Mouse (Mus musculus) neural tube, embryonic 11.5 days (tissue): Measurements from ENCODE around the gene Otoa. TPM values are rescaled to one million over a fixed set of nuclear protein-coding genes. Genes with fewer than 3 reads are reported as not detected.

Experiments used
- ATAC-seq: fragments of 200-750 bp; cut with Nextera tagmentation; 2 replicates; pipeline ENCODE4 v1.8.0; 2017; ENCODE audit warnings: moderate number of reproducible peaks, mild to moderate bottlenecking, moderate TSS enrichment, moderate library complexity; ENCODE audit not compliant: insufficient read depth, low FRiP score, low TSS enrichment
- DNase-seq: peaks from one replicate; pipeline ENCODE4 v3.0.0-alpha.2; 2015; ENCODE audit warnings: low spot score
- H3K27ac ChIP-seq: fragments of 300-500 bp; sonication (generic); 2 replicates; pipeline ENCODE4 v1.5.1; 2014; ENCODE audit warnings: low read depth, mild to moderate bottlenecking, low read length
- H3K27me3 ChIP-seq: fragments of 300-500 bp; sonication (generic); 2 replicates; pipeline ENCODE4 v1.6.1; 2014; ENCODE audit warnings: mild to moderate bottlenecking, low read length, mixed read lengths; ENCODE audit not compliant: control insufficient read depth, insufficient read depth
- H3K36me3 ChIP-seq: fragments of 300-500 bp; sonication (generic); 2 replicates; pipeline ENCODE4 v1.6.1; 2014; ENCODE audit warnings: mild to moderate bottlenecking, low read length, moderate library complexity, mixed read lengths; ENCODE audit not compliant: control insufficient read depth, insufficient read depth
- H3K4me1 ChIP-seq: fragments of 300-500 bp; sonication (generic); 2 replicates; pipeline ENCODE4 v1.6.1; 2014; ENCODE audit warnings: low read length, mixed read lengths; ENCODE audit not compliant: control insufficient read depth, insufficient read depth
- H3K4me2 ChIP-seq: fragments of 300-500 bp; sonication (generic); 2 replicates; pipeline ENCODE4 v1.6.1; 2014; ENCODE audit warnings: low read depth, mild to moderate bottlenecking, moderate library complexity
- H3K4me3 ChIP-seq: fragments of 300-500 bp; sonication (generic); 2 replicates; pipeline ENCODE4 v1.5.1; 2014; ENCODE audit warnings: low read depth, low read length
- H3K9ac ChIP-seq: fragments of 300-500 bp; sonication (generic); 2 replicates; pipeline ENCODE4 v1.6.1; 2014; ENCODE audit warnings: mild to moderate bottlenecking, low read length
- H3K9me3 ChIP-seq: fragments of 300-500 bp; sonication (generic); 2 replicates; pipeline ENCODE4 v1.6.1; 2016; ENCODE audit warnings: low read length; ENCODE audit not compliant: control insufficient read depth
- WGBS: fragments of 180-500 bp; shearing (Covaris S2); extraction: QIAGEN DNeasy Blood & Tissue Kit; methylation state at CpG from one replicate; pipeline ENCODE4 v1.1.7; 2014; 5-methylcytosine and 5-hydroxymethylcytosine counted together
- polyA plus RNA-seq: library from polyadenylated mRNA; unstranded; fragments of >200 nt; fragmentation: Nextera tagmentation; extraction: Ambion mirVana; gene quantifications from 2 replicates; pipeline ENCODE4 v1.2.1, GENCODE M21; 2014

Otoa gene
- polyA plus RNA-seq, 1 experiment from 2014 or later, result 0.23 TPM

DNA sequence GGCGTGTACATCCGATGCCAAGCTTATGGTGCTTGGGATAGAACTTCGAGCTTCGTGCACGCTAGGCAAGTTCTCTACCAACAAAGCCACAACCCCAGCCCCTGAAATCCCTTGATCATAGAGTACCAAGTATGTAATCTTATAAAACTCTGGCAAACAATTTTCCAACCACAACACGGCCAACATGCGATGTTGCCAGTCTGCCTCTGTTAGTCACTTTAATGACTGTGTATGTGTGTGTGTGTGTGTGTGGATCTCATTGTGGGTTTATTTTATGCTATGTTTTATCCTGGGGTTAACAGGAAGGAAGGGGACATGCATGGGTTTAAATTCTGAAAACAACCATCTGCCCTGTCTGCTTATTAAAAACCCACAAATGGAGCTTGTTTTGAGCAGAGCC is 9.3 kb downstream of the Otoa start:
- no peaks in the 10 kb centered on the region for H3K27me3 ChIP-seq
- no peaks in the 10 kb centered on the region for H3K9me3 ChIP-seq
- 89% methylated on average over 7 of the region's 7 CpGs for WGBS
- H3K27ac ChIP-seq, result no peak overlapping the region
- no peaks in the 10 kb centered on the region for H3K36me3 ChIP-seq
- H3K4me2 ChIP-seq, result no peak overlapping the region
- no peak for DNase-seq
- no peak overlapping the region for H3K9ac ChIP-seq
- no peaks in the 10 kb centered on the region for H3K4me1 ChIP-seq
- H3K4me3 ChIP-seq, result no peak overlapping the region
- no peak for ATAC-seq

DNA sequence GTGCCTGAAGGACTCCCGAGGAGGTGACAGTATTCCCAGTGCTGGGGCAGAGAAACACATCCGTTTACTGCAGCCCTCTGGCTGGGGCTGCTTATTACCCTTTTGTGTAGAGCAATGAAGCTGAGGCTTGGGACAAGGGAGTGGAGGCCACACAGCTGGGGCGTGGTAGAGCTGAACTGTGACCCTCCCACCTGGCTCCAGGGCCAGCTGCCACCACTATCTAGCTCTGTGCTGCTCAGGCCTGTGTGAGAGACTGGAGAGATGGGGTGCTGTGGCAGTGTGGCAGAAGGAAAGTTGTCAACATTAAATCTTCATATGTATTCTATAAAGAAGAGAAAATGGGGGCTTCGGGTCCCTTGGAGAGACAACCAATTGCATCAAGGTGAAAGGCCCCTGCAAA is 11.6 kb downstream of the Otoa start:
- no peak for ATAC-seq

DNA sequence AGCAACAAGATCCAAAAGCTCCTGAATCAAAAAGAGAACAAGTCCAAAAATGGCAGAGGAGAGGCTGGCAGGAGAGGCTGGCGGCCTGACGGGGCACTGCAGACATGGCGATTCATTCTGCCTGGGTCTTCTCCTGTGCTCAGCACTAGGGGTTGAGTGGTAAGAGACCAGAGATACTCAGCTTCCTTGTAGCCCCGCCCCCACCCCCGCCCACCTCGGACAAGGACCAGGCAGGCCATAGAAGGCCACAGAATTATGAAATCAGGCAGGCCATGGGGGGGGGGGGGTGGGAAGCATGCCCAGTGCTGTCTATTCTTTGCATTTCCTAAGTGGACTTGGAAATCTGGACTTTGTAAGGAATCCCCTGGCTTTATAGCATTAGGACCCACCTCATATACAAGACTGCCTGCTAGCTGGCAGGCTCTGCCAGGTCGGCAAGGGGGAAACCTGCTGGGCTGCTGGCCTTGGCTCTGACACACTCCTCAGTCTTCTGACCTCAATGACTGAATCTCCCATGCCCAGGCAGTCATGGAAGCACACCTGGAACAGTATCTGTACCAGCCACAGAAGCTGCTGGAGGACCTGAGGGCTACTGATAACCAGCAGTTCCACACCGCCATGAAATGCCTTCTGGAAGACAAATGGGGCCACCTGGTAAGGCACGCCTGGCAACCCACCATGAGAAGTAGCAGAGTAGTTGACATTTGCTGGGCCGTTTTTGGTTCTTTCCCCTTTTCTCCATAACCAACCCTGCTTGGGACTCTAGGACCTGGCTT is 17.4 kb downstream of the Otoa start:
- DNase-seq (no peak), ATAC-seq (no peak)
- Histone ChIP-seq H3K9me3 (no peaks in the 10 kb centered on the region), H3K4me1 (no peaks in the 10 kb centered on the region), H3K9ac (no peak overlapping the region), H3K4me3 (no peak overlapping the region), H3K4me2 (no peak overlapping the region), H3K27me3 (no peaks in the 10 kb centered on the region), H3K36me3 (no peaks in the 10 kb centered on the region), H3K27ac (no peak overlapping the region)
- 65% methylated on average over 9 of the region's 10 CpGs for WGBS

More for the DNA sequence above, 11.6 kb downstream of the Otoa start:
- DNase-seq, result no peak
- no peaks in the 10 kb centered on the region for H3K9me3 ChIP-seq
- H3K9ac ChIP-seq, result no peak overlapping the region
- no peak overlapping the region for H3K27ac ChIP-seq
- no peaks in the 10 kb centered on the region for H3K4me1 ChIP-seq
- H3K36me3 ChIP-seq, result no peaks in the 10 kb centered on the region
- no peaks in the 10 kb centered on the region for H3K27me3 ChIP-seq
- H3K4me2 ChIP-seq, result no peak overlapping the region
- 48% methylated on average over 4 of the region's 4 CpGs for WGBS
- H3K4me3 ChIP-seq, result no peak overlapping the region

DNA sequence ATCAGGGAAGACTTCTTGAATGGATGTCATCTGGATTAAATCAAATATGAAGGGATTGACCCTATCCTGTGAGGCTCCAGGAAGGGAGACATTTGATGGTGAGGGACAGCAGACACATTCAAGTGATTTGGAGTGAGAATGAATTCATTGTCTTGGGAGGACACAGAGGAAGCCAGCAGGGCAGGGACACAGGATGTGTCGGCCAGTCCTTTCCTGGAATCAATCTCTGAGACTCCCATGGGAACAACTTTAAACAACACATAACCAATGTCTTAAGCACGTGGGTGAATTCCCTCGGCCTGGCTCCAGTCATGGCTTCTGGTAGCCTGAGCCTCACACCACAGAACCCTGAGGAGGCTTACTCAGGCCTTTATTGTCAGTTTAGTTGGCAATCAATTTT is 26.4 kb downstream of the Otoa start:
- Histone ChIP-seq H3K27me3 (no peaks in the 10 kb centered on the region), H3K4me1 (no peaks in the 10 kb centered on the region), H3K36me3 (no peaks in the 10 kb centered on the region), H3K4me2 (no peak overlapping the region), H3K9ac (no peak overlapping the region), H3K9me3 (no peaks in the 10 kb centered on the region), H3K4me3 (no peak overlapping the region), H3K27ac (no peak overlapping the region)
- ATAC-seq, result no peak
- WGBS, result 64% methylated on average over 3 of the region's 3 CpGs
- no peak for DNase-seq

DNA sequence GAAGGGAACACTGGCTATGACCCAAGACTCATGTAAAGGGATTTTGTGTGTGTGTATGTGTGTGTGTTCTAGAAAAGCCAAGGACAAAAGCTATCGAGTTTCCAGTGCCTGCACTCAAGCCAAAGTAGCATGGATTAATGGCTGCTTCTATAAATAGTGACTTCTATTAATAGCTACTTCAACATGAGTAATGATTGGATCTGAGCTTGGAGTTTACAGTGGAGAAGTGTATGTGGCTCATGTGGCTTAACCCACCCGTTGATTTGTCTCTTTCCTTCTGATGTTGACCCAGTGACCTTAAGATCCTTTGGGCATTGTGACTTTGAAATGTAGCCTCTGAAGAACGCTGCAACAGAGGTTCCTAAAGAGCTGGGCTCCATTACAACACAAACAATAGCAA is 29.9 kb downstream of the Otoa start:
- no peaks in the 10 kb centered on the region for H3K27me3 ChIP-seq
- no peak for DNase-seq
- 40% methylated on average over 3 of the region's 3 CpGs for WGBS
- no peaks in the 10 kb centered on the region for H3K4me1 ChIP-seq
- no peak for ATAC-seq
- H3K4me3 ChIP-seq, result no peak overlapping the region
- no peak overlapping the region for H3K4me2 ChIP-seq
- no peak overlapping the region for H3K27ac ChIP-seq
- no peaks in the 10 kb centered on the region for H3K9me3 ChIP-seq
- H3K36me3 ChIP-seq, result no peaks in the 10 kb centered on the region
- no peak overlapping the region for H3K9ac ChIP-seq

DNA sequence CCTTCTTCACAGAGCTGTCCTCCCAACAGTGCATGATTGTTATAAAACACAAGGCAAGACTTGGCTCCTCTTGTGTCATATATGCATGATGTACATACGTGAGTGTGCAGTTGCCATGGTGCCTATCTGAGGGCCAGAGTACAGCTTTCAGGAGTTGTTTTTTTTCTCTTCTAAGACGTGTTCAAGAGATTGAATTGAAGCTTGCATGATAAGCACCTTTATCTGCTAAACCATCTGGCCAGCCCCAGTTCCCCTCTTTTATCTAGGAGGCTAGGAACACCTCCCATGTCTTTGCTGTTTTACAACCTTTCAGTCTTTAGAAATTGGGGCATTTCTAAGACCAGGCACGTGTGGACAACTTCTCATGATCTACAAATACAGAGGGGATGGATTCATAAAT is 30.3 kb downstream of the Otoa start:
- no peak for ATAC-seq
- WGBS, result 74% methylated on average over 3 of the region's 3 CpGs
- DNase-seq, result no peak
- H3K4me3 ChIP-seq, result no peak overlapping the region
- H3K27me3 ChIP-seq, result no peaks in the 10 kb centered on the region
- H3K9ac ChIP-seq, result no peak overlapping the region
- H3K36me3 ChIP-seq, result no peaks in the 10 kb centered on the region
- H3K9me3 ChIP-seq, result no peaks in the 10 kb centered on the region
- H3K27ac ChIP-seq, result no peak overlapping the region
- no peaks in the 10 kb centered on the region for H3K4me1 ChIP-seq
- H3K4me2 ChIP-seq, result no peak overlapping the region

DNA sequence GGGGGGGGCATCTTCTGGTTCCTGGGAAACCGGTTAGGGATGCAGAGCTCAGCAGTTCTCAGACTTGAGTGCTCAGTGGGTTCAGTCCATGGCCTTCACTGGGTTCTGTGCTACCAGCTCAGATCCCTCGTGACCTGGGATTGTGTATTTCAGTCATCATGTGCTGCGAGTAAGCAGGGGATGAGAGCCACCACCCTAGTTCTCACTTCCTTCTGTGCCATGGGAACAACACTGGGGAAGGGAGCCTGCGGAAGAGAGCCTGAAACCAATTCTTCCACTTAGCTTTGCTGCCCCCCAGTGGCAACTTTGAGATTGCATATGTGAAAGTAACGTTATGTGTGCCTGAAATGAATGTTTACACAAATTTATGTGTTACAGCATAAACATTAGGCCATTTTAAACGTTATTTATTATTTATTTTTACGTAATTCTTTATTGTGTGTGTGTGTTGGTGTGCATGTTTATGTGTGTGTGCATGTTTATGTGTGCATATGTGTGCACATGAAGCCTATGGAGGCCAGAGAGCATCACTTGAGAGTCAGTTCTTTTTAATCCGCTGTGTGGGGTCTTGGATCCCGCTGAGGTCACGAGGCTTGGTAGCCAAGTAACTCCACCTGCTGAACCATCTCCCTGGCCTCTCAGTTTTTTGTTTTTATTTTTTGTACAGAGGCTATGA is 38.8 kb downstream of the Otoa start:
- no peak overlapping the region for H3K27ac ChIP-seq
- no peaks in the 10 kb centered on the region for H3K27me3 ChIP-seq
- H3K9me3 ChIP-seq, result no peaks in the 10 kb centered on the region
- H3K4me3 ChIP-seq, result no peak overlapping the region
- peak; percentile 71; the same call in 1 of the 2 replicates for ATAC-seq
- H3K4me1 ChIP-seq, result no peaks in the 10 kb centered on the region
- H3K36me3 ChIP-seq, result no peaks in the 10 kb centered on the region
- peak; percentile 84 for DNase-seq
- no peak overlapping the region for H3K9ac ChIP-seq
- no peak overlapping the region for H3K4me2 ChIP-seq
- 13% methylated on average over 10 of the region's 10 CpGs for WGBS

DNA sequence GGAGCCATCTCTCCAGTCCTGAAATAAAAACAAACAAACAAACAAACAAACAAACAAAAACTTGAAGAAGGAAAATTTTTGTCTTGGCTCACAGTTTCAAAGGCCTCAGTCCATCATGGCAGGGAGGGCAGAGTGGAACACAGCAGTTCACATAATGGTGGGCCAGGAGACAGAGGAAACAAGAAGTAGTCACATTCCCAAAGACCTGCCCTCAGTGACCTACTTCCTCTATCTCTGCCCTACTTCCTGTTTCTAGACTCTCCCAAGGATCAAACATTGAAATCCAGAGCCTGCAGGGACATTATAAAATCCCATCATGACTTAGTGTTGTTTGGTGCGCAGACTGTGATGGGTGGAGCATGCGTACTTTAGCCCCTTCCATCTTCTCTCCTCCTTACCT is 49.4 kb downstream of the Otoa start:
- H3K9ac ChIP-seq, result no peak overlapping the region
- H3K27ac ChIP-seq, result no peak overlapping the region
- ATAC-seq, result no peak
- H3K36me3 ChIP-seq, result no peaks in the 10 kb centered on the region
- H3K27me3 ChIP-seq, result no peaks in the 10 kb centered on the region
- WGBS, result 97% methylated on average over 2 of the region's 2 CpGs
- H3K4me3 ChIP-seq, result no peak overlapping the region
- no peaks in the 10 kb centered on the region for H3K4me1 ChIP-seq
- H3K9me3 ChIP-seq, result no peaks in the 10 kb centered on the region
- no peak for DNase-seq
- H3K4me2 ChIP-seq, result no peak overlapping the region

DNA sequence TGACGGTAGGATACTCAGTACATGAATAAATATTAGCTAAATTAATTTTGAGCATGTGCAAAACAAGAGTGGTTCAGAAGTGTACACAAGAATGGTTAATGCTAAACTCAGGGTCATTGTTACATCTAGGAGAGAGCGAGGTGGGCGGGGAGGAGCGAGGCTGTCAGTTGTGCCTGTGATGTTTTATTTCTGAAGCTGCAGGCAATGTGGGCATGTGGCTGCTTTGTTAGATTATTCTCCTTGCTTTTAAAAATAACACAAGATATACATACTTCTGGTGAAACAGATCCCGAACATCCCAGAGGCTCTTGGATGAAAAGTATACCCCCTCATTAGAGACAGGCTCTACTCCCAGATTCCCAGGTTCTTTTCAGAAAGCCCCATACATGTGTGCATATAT is 59.8 kb downstream of the Otoa start:
- ATAC-seq (no peak), DNase-seq (no peak)
- 85% methylated on average over 5 of the region's 5 CpGs for WGBS
- no peaks in the 10 kb centered on the region for H3K4me1 ChIP-seq
- no peak overlapping the region for H3K4me3 ChIP-seq
- H3K27ac ChIP-seq, result no peak overlapping the region
- no peak overlapping the region for H3K9ac ChIP-seq
- no peaks in the 10 kb centered on the region for H3K27me3 ChIP-seq
- no peaks in the 10 kb centered on the region for H3K9me3 ChIP-seq
- H3K4me2 ChIP-seq, result no peak overlapping the region
- H3K36me3 ChIP-seq, result no peaks in the 10 kb centered on the region
